Mouse (Mus musculus): ENCODE results near the gene Cyp26c1.

DNA sequence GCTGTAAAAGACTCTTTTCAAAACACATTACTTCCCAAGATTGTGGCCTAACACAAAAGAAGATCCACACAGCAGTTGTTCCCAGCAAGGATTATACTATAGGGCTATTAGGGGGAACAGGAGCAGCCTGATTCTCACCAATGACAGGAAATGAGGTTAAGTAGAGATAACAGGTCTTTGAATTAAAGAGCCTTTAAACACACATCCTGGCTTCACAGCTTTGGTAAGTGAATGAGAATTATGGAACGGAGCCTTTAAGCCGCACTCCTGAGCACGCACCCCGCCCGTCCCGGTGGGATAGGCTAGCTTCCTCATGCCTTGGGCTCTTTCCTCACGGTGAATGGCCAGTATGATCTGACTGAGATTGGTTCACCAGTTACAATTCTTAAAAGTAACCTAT is 54.7 kb downstream of the Cyp26c1 start:
- TF ChIP-seq POLR2A (IDR thresholded peaks at IDR 0.05; ENCODE audit: low read depth, low read length): no peak
- TF ChIP-seq CTCF (IDR thresholded peaks at IDR 0.05; ENCODE audit: extremely low read depth, insufficient read length, insufficient replicate concordance, low read depth, low read length): no peak
